Mouse (Mus musculus): ENCODE measurements at regions not wholly inside any gene's neighbourhood (a gene's known extent, or its start where the extent isn't known, plus 50 kb on each side); places are given as distances from the start of the nearest gene placed in this dataset.

GRCm38 (mm10) chr1:136698454-136699152 lies 73.9 kb downstream of the Zfp281 start:
- TF ChIP-seq ETS1 (conservative IDR thresholded peaks at IDR 0.05; ENCODE audit: low read depth, low read length), result no peak
- TF ChIP-seq CTCF (conservative IDR thresholded peaks at IDR 0.05 in 1 of 2, IDR thresholded peaks at IDR 0.05 in 1 of 2; ENCODE audit: low read depth in 2 of 2, low read length in 2 of 2), result no peak
- TF ChIP-seq ZKSCAN1 (IDR thresholded peaks at IDR 0.05; ENCODE audit: borderline replicate concordance, low read depth, low read length), result no peak
- TF ChIP-seq NRF1 (IDR thresholded peaks at IDR 0.05; ENCODE audit: low read depth, low read length), result no peak
- no peak for TF ChIP-seq ELF1 (IDR thresholded peaks at IDR 0.05; ENCODE audit: low read depth, low read length)
- TF ChIP-seq UBTF (IDR thresholded peaks at IDR 0.05; ENCODE audit: low read depth, low read length), result no peak
- no peak for TF ChIP-seq EP300 (IDR thresholded peaks at IDR 0.05; ENCODE audit: low read length)
- TF ChIP-seq POLR2A (IDR thresholded peaks at IDR 0.05; ENCODE audit: low read depth, low read length), result no peak
- TF ChIP-seq CHD2 (IDR thresholded peaks at IDR 0.05; ENCODE audit: low read length), result no peak
- no peak for TF ChIP-seq SIN3A (IDR thresholded peaks at IDR 0.05; ENCODE audit: low read length)
- no peak for TF ChIP-seq USF1 (IDR thresholded peaks at IDR 0.05; ENCODE audit: low read depth, low read length)

Measured in CH12.LX (cell line).